Mouse (Mus musculus) hindbrain, embryonic 14.5 days (tissue): ENCODE results near the gene Cdkn2c. TPM values are rescaled to one million over a fixed set of nuclear protein-coding genes. Genes with fewer than 3 reads are reported as not detected.

Experiments
- ATAC-seq: fragments of 200-750 bp; cut with Nextera tagmentation; 2 replicates; pipeline ENCODE4 v1.8.0; 2017; ENCODE audit warnings: moderate number of reproducible peaks, mild to moderate bottlenecking, moderate TSS enrichment, moderate library complexity; ENCODE audit not compliant: low FRiP score
- DNase-seq: peaks from one replicate; pipeline ENCODE4 v3.0.0-alpha.2; 2015; ENCODE audit warnings: low spot score
- H3K27ac ChIP-seq: fragments of 300-500 bp; sonication (generic); 2 replicates; pipeline ENCODE4 v1.5.1; 2014; ENCODE audit warnings: mild to moderate bottlenecking, moderate library complexity
- H3K27me3 ChIP-seq: fragments of 300-500 bp; sonication (generic); 2 replicates; pipeline ENCODE4 v1.6.1; 2014; ENCODE audit warnings: mild to moderate bottlenecking, low read length, mixed read lengths; ENCODE audit not compliant: control insufficient read depth, insufficient read depth
- H3K36me3 ChIP-seq: fragments of 300-500 bp; sonication (generic); replicated peaks from 2 replicates; pipeline ENCODE4 v1.6.1; 2014; ENCODE audit not compliant: control insufficient read depth, insufficient read depth
- H3K4me1 ChIP-seq: fragments of 300-500 bp; sonication (generic); replicated peaks from 2 replicates; pipeline ENCODE4 v1.6.1; 2014; ENCODE audit warnings: antibody characterized with exemption, low read length, mixed read lengths; ENCODE audit not compliant: control insufficient read depth, insufficient read depth
- H3K4me2 ChIP-seq: fragments of 300-500 bp; sonication (generic); replicated peaks from 2 replicates; pipeline ENCODE4 v1.6.1; 2014; ENCODE audit warnings: mild to moderate bottlenecking, moderate library complexity
- H3K4me3 ChIP-seq: fragments of 300-500 bp; sonication (generic); replicated peaks from 2 replicates; pipeline ENCODE4 v1.5.1; 2014; ENCODE audit warnings: mild to moderate bottlenecking, low read length
- H3K9ac ChIP-seq: fragments of 300-500 bp; sonication (generic); 2 replicates; pipeline ENCODE4 v1.6.1; 2014
- H3K9me3 ChIP-seq: fragments of 300-500 bp; sonication (generic); 2 replicates; pipeline ENCODE4 v1.6.1; 2016; ENCODE audit warnings: low read length; ENCODE audit not compliant: control insufficient read depth
- WGBS: fragments of 180-500 bp; shearing (Covaris S2); extraction: QIAGEN DNeasy Blood & Tissue Kit; methylation state at CpG from one replicate; pipeline ENCODE4 v1.1.7; 2014; 5-methylcytosine and 5-hydroxymethylcytosine counted together
- polyA plus RNA-seq: library from polyadenylated mRNA; unstranded; fragments of >200 nt; fragmentation: Nextera tagmentation; extraction: Ambion mirVana; gene quantifications from 2 replicates; pipeline ENCODE4 v1.2.1, GENCODE M21; 2014

The Cdkn2c gene
- polyA plus RNA-seq, 1 experiment from 2014 or later, result 2.8 TPM

DNA sequence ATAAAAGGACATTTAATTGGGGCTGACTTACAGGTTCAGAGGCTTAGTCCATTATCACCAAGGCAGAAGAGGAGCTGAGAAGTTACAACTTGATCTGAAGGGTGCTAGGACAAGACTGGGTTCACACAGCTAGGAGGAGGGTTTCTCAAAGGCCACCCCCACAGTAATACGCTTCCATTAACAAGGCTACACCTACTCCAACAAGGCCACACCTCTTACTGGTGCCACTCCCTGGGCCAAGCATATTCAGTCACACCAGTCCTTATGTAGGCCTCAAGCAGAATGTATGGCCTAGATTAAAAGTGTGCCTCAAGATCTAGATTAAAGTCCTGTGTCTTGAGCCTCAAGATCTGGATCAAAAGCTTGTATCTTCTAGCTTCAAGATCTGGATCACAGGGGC lies 5.0 kb upstream of the Cdkn2c start:
- H3K4me1 ChIP-seq, result peaks cover 3% of the 10 kb centered on the region; the same call in 1 of the 2 replicates
- DNase-seq, result no peak
- H3K9me3 ChIP-seq, result no peaks in the 10 kb centered on the region
- H3K9ac ChIP-seq, result no peak overlapping the region
- no peak overlapping the region for H3K4me3 ChIP-seq
- ATAC-seq, result no peak
- H3K4me2 ChIP-seq, result no peak overlapping the region
- H3K36me3 ChIP-seq, result no peaks in the 10 kb centered on the region
- H3K27me3 ChIP-seq, result peaks cover 10% of the 10 kb centered on the region
- 74% methylated on average over 1 of the region's 1 CpGs for WGBS
- H3K27ac ChIP-seq, result no peak overlapping the region

DNA sequence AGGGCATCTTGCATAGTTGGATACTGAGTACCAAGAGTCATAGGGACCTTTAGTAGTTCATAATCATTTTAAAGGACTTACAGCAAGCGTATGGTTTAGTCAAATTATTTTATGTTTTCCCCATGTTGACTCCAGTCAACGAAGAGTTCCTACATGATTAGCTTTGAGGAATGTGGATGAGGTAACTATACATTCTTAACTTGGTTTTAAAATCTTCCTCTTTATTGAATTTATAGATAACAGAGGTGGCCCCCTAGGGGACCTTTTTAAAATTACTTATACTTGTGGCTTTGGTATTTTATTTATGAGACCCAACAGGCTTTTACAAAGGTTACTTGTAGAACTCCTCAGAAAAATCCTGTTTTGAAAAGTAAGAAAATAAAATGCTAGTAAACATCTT lies 3.2 kb upstream of the Cdkn2c start:
- Histone ChIP-seq H3K36me3 (no peaks in the 10 kb centered on the region), H3K27me3 (peaks cover 18% of the 10 kb centered on the region), H3K4me3 (no peak overlapping the region), H3K9me3 (no peaks in the 10 kb centered on the region), H3K9ac (no peak overlapping the region), H3K4me1 (peaks cover 20% of the 10 kb centered on the region; the same call in 1 of the 2 replicates), H3K4me2 (no peak overlapping the region), H3K27ac (no peak overlapping the region)
- ATAC-seq, result no peak
- no peak for DNase-seq
- WGBS, result 74% methylated on average over 2 of the region's 2 CpGs

DNA sequence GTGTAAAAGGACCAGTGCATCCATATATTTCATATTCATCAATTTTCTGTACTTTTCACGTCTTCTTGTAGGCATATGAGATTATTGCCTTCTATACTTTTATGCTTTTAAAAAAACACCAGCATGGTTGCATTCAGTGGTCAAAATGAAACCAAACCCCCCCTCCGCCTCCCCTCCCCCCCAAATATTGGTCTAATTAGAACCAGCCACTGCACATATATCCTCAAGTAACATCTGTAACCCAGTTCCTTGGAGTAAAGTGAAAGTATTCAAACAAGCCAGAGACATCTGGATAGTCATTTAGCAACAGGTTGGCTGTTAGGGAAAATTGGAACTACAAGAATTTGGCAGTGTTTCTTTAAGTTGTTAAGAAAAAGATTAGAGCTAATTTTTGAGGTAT lies 529 bp upstream of the Cdkn2c start:
- WGBS, result 58% methylated on average over 2 of the region's 2 CpGs
- peak overlapping the region; percentile 66; the same call in 1 of the 2 replicates for H3K9ac ChIP-seq
- DNase-seq, result peak; percentile 17
- H3K4me2 ChIP-seq, result peak overlapping the region; percentile 71
- ATAC-seq, result no peak
- no peaks in the 10 kb centered on the region for H3K9me3 ChIP-seq
- no peak overlapping the region for H3K27ac ChIP-seq
- H3K4me1 ChIP-seq, result peaks cover 21% of the 10 kb centered on the region; the same call in 1 of the 2 replicates
- peaks cover 40% of the 10 kb centered on the region for H3K27me3 ChIP-seq
- no peaks in the 10 kb centered on the region for H3K36me3 ChIP-seq
- H3K4me3 ChIP-seq, result peak overlapping the region; percentile 48

GRCm38 (mm10) chr4:109665982-109666460 lies 968 bp downstream of the Cdkn2c start:
- Histone ChIP-seq H3K27ac (no peak overlapping the region), H3K9ac (peak overlapping the region; percentile 66), H3K36me3 (no peaks in the 10 kb centered on the region), H3K4me3 (peak overlapping the region; percentile 48), H3K9me3 (no peaks in the 10 kb centered on the region), H3K4me2 (peak overlapping the region; percentile 71), H3K27me3 (peaks cover 53% of the 10 kb centered on the region), H3K4me1 (peaks cover 21% of the 10 kb centered on the region; the same call in 1 of the 2 replicates)
- under 1% methylated on average over 44 of the region's 49 CpGs for WGBS
- ATAC-seq (peak; percentile 54; the same call in 1 of the 2 replicates), DNase-seq (peak; percentile 27)

DNA sequence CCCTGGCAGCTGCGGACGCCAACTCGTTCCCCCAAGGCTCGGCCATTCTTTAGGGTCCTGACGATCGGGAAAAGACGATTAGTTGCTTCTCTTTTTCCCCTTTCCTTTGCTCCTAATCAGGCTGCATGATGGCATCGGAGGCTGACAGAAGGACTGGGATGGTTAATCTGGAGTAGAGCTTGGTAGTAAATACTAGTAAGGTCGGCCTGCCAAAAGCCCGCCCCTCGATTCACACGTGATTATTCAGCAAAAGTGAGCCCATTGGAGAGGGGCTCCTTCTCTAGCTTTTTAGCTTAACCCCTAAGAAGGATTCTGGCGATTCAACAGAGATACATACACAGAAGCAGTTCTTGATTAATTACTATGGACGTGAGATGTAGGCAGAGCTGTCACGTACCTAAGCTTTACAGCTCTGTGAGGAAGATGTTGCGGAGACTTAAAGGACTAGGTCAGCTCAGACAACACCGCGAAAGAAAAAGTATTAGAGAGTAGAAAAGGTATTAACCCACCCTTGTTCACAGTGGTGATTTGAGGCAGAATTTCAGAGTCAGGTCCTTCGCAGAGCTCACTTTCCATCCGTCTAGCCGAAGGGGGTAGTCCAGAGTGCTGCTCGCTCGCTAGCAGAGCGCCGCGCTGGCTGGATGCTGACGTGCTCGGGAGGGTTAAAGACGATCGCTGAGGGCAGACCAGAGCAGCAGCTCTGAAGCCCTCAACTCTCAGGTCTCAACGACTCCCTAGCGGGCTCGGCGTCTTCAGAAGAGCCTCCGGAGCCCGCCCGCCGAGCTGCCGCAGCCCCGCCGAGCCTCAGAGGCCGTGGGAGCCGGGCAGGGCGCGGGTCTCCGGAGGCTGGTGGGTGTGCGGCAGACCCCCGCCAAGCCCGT lies 1.6 kb downstream of the Cdkn2c start:
- H3K4me1 ChIP-seq, result peaks cover 21% of the 10 kb centered on the region; the same call in 1 of the 2 replicates
- H3K27ac ChIP-seq, result no peak overlapping the region
- under 1% methylated on average over 46 of the region's 49 CpGs for WGBS
- peaks cover 59% of the 10 kb centered on the region for H3K27me3 ChIP-seq
- ATAC-seq, result peak; percentile 61
- H3K36me3 ChIP-seq, result no peaks in the 10 kb centered on the region
- H3K4me2 ChIP-seq, result peak overlapping the region; percentile 71
- peak overlapping the region; percentile 48 for H3K4me3 ChIP-seq
- H3K9me3 ChIP-seq, result no peaks in the 10 kb centered on the region
- peak; percentile 56 for DNase-seq
- peak overlapping the region; percentile 66 for H3K9ac ChIP-seq

GRCm38 (mm10) chr4:109664091-109664490 lies 2.9 kb downstream of the Cdkn2c start:
- no peak for ATAC-seq
- DNase-seq, result peak; percentile 22
- H3K36me3 ChIP-seq, result no peaks in the 10 kb centered on the region
- no peaks in the 10 kb centered on the region for H3K9me3 ChIP-seq
- H3K4me1 ChIP-seq, result peaks cover 21% of the 10 kb centered on the region; the same call in 1 of the 2 replicates
- no peak overlapping the region for H3K27ac ChIP-seq
- H3K4me3 ChIP-seq, result 0 out of 2 replicates have a peak overlapping the region, but pooled peaks have one; percentile 1
- peak overlapping the region; percentile 71; the same call in 1 of the 2 replicates for H3K4me2 ChIP-seq
- H3K27me3 ChIP-seq, result peaks cover 71% of the 10 kb centered on the region
- WGBS, result 8% methylated on average over 5 of the region's 5 CpGs
- no peak overlapping the region for H3K9ac ChIP-seq

GRCm38 (mm10) chr4:109662271-109662670 lies 4.7 kb downstream of the Cdkn2c start:
- DNase-seq, result peak; percentile 23
- Histone ChIP-seq H3K4me1 (peaks cover 23% of the 10 kb centered on the region; the same call in 1 of the 2 replicates), H3K27me3 (peaks cover 82% of the 10 kb centered on the region), H3K36me3 (no peaks in the 10 kb centered on the region), H3K4me3 (no peak overlapping the region), H3K9me3 (no peaks in the 10 kb centered on the region), H3K27ac (no peak overlapping the region), H3K4me2 (no peak overlapping the region), H3K9ac (no peak overlapping the region)
- no peak for ATAC-seq
- 13% methylated on average over 5 of the region's 5 CpGs for WGBS

DNA sequence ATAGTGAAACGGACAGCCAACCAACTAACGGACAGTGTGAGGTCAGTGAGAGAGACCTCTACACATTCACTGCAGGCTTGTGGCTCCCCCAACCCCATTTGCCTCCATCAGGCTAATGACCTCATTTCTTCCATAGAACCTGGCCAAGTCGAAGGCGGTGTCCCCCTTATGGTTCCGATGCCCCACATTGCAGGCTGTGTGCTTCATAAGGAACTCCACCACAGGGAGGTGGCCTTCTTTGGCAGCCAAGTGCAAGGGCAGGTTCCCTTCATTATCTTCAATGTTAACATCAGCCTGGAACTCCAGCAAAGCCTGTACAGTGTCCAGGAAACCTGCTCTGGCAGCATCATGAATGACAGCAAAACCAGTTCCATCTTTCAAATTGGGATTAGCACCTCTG lies 5.8 kb downstream of the Cdkn2c start:
- H3K9me3 ChIP-seq, result no peaks in the 10 kb centered on the region
- no peak overlapping the region for H3K9ac ChIP-seq
- no peak for ATAC-seq
- WGBS, result 14% methylated on average over 5 of the region's 5 CpGs
- peaks cover 16% of the 10 kb centered on the region; the same call in 1 of the 2 replicates for H3K4me1 ChIP-seq
- H3K4me3 ChIP-seq, result no peak overlapping the region
- H3K27ac ChIP-seq, result no peak overlapping the region
- DNase-seq, result peak; percentile 21
- H3K27me3 ChIP-seq, result peaks cover 86% of the 10 kb centered on the region
- no peak overlapping the region for H3K4me2 ChIP-seq
- no peaks in the 10 kb centered on the region for H3K36me3 ChIP-seq

GRCm38 (mm10) chr4:109660568-109660967 lies 6.4 kb downstream of the Cdkn2c start:
- Histone ChIP-seq H3K27me3 (peaks cover 89% of the 10 kb centered on the region), H3K9me3 (no peaks in the 10 kb centered on the region), H3K4me1 (peaks cover 9% of the 10 kb centered on the region; the same call in 1 of the 2 replicates), H3K4me2 (no peak overlapping the region), H3K9ac (no peak overlapping the region), H3K27ac (no peak overlapping the region), H3K4me3 (no peak overlapping the region), H3K36me3 (no peaks in the 10 kb centered on the region)
- 24% methylated on average over 3 of the region's 3 CpGs for WGBS
- no peak for ATAC-seq
- peak; percentile 18 for DNase-seq
